Mouse (Mus musculus): ENCODE results near the gene Pet117. TPM values are rescaled to one million over a fixed set of nuclear protein-coding genes. Genes with fewer than 3 reads are reported as not detected.

Pet117 gene
- polyA plus RNA-seq, 1 experiment from 2014 or later: 3.8 TPM

DNA sequence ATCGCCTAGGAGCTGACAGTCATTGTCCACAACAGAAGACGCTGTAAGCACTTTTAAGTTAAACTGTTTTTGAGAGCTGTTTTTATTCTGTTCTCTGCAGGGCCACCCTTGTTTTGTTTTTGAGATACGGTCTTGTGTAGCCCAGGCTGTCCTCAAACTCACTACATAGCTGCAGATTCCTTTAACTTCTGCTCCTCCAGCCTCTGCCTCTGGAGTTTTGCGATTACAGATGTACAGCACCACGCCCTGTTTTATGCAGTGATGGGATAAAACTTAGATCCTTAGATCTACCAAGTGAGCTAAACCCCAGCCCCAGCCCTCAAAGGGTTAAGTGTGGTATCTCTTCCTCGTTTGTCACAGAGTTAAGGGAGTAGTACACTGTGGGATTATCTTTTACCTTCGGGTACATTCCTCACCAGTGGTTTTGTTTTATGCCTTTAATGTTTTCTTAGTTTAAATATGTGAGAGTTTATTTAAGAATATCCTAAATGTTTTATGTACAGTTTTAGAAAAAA lies 13.9 kb downstream of the Pet117 start:
- no peak for ATAC-seq (ENCODE audit: insufficient number of reproducible peaks, low FRiP score)
- 71% methylated on average over 7 of the region's 7 CpGs for WGBS
- H3K36me3 ChIP-seq: peaks cover 86% of the 10 kb centered on the region

DNA sequence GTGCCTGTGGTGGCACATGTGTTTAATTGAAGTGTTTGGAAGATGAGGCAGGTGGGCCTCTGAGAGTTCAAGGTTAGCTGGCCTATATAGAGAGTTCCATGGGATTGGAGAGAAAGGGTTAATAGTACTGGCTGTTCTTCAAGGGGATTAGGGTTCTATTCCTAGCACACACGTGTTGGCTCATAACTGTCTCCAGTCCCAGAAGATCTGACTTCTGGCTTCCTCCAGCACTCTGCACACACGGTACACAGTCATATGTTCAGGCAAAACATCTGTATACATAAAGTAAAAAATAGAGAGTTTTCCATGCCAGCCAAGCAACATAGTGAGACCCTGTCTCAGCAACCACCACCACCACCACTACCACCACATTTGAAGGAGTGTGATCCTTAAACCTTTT lies 17.5 kb downstream of the Pet117 start:
- Histone ChIP-seq H3K4me2 (no peak overlapping the region), H3K4me1 (replicated peaks) (peaks cover 8% of the 10 kb centered on the region; the same call in 1 of the 2 replicates), H3K36me3 (peaks cover 82% of the 10 kb centered on the region), H3K9me3 (replicated peaks) (no peaks in the 10 kb centered on the region), H3K9ac (no peak overlapping the region), H3K4me3 (no peak overlapping the region), H3K27me3 (replicated peaks) (no peaks in the 10 kb centered on the region), H3K27ac (ENCODE audit: poor library complexity, severe bottlenecking) (no peak overlapping the region; the same call in 1 of the 2 replicates)
- 56% methylated on average over 2 of the region's 2 CpGs for WGBS
- ATAC-seq (ENCODE audit: insufficient number of reproducible peaks, low FRiP score): no peak

More for the DNA sequence above, 13.9 kb downstream of the Pet117 start:
- Histone ChIP-seq H3K27me3 (replicated peaks) (no peaks in the 10 kb centered on the region), H3K27ac (ENCODE audit: poor library complexity, severe bottlenecking) (no peak overlapping the region), H3K9ac (no peak overlapping the region), H3K9me3 (replicated peaks) (no peaks in the 10 kb centered on the region), H3K4me1 (replicated peaks) (peaks cover 17% of the 10 kb centered on the region; the same call in 1 of the 2 replicates), H3K4me3 (no peak overlapping the region), H3K4me2 (no peak overlapping the region)

DNA sequence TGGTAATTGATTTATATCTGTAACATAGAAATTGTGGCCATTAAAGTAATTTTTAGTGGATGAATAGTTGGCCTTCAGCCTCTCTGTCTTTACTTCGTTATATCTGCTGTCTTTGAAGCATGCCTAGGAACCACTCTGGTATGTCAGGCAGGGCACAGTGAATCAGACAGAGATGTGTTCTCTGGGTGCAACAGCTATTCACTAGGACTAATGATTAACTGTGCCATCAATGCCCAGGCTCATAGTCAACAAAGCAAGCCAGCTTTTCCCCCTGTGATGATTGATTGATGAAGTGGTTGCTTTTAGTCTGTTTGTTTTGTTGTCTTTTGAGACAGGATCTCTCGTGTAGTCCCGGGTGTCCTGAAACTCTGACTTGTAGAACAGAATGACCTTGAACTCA lies 19.6 kb downstream of the Pet117 start:
- Histone ChIP-seq H3K9me3 (replicated peaks) (no peaks in the 10 kb centered on the region), H3K4me2 (no peak overlapping the region), H3K36me3 (peaks cover 78% of the 10 kb centered on the region), H3K27me3 (replicated peaks) (no peaks in the 10 kb centered on the region), H3K4me1 (replicated peaks) (peaks cover 7% of the 10 kb centered on the region; the same call in 1 of the 2 replicates), H3K4me3 (no peak overlapping the region), H3K27ac (ENCODE audit: poor library complexity, severe bottlenecking) (no peak overlapping the region), H3K9ac (no peak overlapping the region)
- no peak for ATAC-seq (ENCODE audit: insufficient number of reproducible peaks, low FRiP score)
- WGBS: 69% methylated on average over 3 of the region's 3 CpGs

DNA sequence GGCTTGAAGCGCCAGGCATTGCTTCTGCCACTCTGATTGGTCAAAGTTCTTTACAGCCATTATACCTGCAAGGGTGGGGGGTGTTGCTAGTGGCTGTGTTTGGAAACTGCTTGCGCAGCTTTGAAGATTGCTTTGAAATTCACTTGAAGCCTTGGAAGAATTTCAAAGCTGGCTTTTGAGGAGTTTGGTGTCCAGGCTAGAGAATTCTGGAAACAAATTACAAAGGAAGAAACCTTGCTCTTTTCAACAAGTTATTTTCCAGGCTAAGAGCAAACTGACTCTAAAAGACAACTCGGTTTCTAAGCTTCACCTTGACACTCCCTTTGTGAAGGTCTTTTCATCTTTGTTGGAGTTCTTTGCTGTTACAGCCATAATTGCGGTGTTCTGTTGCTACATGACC lies 30.7 kb downstream of the Pet117 start:
- Histone ChIP-seq H3K9ac (no peak overlapping the region), H3K36me3 (peaks cover 83% of the 10 kb centered on the region), H3K27ac (ENCODE audit: poor library complexity, severe bottlenecking) (no peak overlapping the region), H3K27me3 (replicated peaks) (no peaks in the 10 kb centered on the region), H3K9me3 (replicated peaks) (no peaks in the 10 kb centered on the region), H3K4me3 (no peak overlapping the region), H3K4me2 (no peak overlapping the region), H3K4me1 (replicated peaks) (no peaks in the 10 kb centered on the region)
- 91% methylated on average over 4 of the region's 4 CpGs for WGBS
- ATAC-seq (ENCODE audit: insufficient number of reproducible peaks, low FRiP score): no peak

DNA sequence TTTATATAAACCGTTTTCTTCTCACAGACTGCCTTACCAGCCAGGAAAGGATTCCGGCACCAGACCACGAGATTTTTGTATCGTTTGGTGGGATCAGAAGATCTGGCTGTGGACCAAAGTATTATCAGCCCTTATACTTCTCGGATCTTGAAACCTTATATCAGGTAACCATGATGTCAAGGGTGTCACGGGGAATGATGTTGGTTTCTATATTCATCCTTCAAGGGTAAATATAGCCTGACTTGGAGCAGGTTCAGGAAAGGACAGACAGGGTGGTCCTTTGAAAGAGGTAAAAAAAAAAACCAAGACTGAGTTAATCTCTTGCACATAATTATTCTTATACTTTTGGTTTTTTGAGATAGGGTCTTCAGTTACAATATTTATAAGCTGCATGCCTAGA lies 31.9 kb downstream of the Pet117 start:
- H3K4me3 ChIP-seq: no peak overlapping the region
- H3K27me3 ChIP-seq (replicated peaks): no peaks in the 10 kb centered on the region
- H3K4me1 ChIP-seq (replicated peaks): no peaks in the 10 kb centered on the region
- no peaks in the 10 kb centered on the region for H3K9me3 ChIP-seq (replicated peaks)
- H3K4me2 ChIP-seq: no peak overlapping the region
- ATAC-seq (ENCODE audit: insufficient number of reproducible peaks, low FRiP score): no peak
- WGBS: 75% methylated on average over 6 of the region's 6 CpGs
- H3K36me3 ChIP-seq: peaks cover 80% of the 10 kb centered on the region
- H3K9ac ChIP-seq: no peak overlapping the region
- H3K27ac ChIP-seq (ENCODE audit: poor library complexity, severe bottlenecking): no peak overlapping the region

DNA sequence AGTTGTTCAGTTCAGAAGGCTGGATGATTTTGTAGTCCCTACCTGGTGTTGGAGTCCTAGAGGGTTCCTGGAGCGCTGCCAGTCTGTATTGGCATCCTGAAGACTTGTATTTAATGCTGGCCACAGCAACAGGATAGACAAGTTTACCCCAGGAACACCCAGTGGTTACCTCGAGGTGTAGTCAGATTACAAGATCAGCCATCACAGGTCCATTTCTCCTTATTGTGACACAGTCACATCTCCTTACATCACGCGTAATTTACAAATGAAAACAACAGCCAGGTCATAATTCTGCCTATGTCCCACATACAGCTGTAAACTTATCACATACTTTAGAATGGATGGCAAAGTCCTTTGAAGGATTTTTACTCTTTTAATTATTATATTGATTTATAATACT lies 40.2 kb downstream of the Pet117 start:
- Histone ChIP-seq H3K4me1 (replicated peaks) (no peaks in the 10 kb centered on the region), H3K4me2 (no peak overlapping the region), H3K27me3 (replicated peaks) (no peaks in the 10 kb centered on the region), H3K36me3 (peaks cover 60% of the 10 kb centered on the region), H3K9ac (no peak overlapping the region), H3K27ac (ENCODE audit: poor library complexity, severe bottlenecking) (no peak overlapping the region), H3K4me3 (no peak overlapping the region), H3K9me3 (replicated peaks) (no peaks in the 10 kb centered on the region)
- WGBS: 88% methylated on average over 4 of the region's 4 CpGs
- ATAC-seq (ENCODE audit: insufficient number of reproducible peaks, low FRiP score): no peak

DNA sequence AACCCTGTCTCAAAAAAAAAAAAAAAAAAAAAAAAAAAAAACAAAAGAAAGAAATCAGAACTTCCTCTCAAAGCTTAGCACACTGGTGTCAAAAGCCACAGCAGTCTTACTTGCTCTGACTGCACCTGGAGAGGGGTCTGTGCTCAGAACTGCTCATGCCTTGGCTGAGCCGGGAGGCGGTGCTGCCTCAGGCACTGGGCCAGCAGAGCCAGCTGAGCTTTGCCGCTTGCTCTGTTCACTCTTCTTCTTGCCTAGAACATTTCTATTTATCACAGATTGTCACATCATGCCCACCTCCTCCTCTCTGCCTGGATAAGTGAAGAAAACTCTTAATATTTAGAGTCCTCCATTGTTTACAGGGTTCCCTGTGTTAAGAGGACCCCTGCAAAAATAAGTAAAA lies 41.8 kb downstream of the Pet117 start:
- peaks cover 52% of the 10 kb centered on the region for H3K36me3 ChIP-seq
- H3K27ac ChIP-seq (ENCODE audit: poor library complexity, severe bottlenecking): no peak overlapping the region
- H3K4me3 ChIP-seq: no peak overlapping the region
- H3K9me3 ChIP-seq (replicated peaks): no peaks in the 10 kb centered on the region
- 87% methylated on average over 3 of the region's 3 CpGs for WGBS
- no peak overlapping the region for H3K4me2 ChIP-seq
- H3K4me1 ChIP-seq (replicated peaks): no peaks in the 10 kb centered on the region
- H3K9ac ChIP-seq: no peak overlapping the region
- ATAC-seq (ENCODE audit: insufficient number of reproducible peaks, low FRiP score): no peak
- no peaks in the 10 kb centered on the region for H3K27me3 ChIP-seq (replicated peaks)

DNA sequence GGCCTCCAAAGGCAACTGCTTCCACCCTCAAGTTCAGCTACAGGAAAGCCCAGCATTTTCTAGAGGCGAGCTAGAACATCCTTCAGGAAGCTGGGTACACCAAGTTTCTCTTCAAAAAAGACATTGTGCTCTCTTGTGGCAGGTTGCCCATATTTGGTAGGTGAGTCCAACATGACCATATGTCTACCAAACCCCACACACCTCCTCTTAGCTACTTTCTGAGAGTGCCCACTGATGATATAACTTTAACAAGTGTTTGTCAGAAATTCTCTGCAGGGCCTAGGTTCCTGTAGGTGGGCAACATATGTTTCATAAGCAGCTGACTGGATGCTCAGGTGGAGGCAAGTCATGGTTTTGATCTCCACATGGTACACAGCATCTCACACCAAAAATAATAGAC lies 45.9 kb downstream of the Pet117 start:
- WGBS: 73% methylated on average over 1 of the region's 1 CpGs
- no peak overlapping the region for H3K4me3 ChIP-seq
- H3K9ac ChIP-seq: no peak overlapping the region

DNA sequence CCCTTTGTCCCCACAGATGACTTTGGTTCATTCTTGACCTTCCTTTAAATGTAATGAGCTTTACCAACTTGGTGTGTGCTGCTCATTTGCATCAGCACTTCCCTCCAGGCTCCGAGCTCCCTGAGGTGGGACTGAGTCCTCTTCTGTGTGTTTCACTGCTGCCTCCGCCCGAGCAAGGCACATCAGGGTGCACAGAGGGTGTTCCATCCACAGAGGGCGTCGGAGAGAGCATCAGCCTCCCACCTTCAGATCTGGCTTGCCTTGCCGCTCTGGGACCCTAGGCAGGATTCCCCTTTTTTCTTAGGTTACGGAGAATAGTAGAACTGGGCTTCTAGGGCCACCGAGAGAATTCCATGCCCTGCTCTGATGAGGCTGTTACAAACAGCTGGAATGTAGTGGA lies 48.1 kb downstream of the Pet117 start:
- Histone ChIP-seq H3K9me3 (replicated peaks) (no peaks in the 10 kb centered on the region), H3K4me3 (no peak overlapping the region), H3K9ac (no peak overlapping the region), H3K27me3 (replicated peaks) (no peaks in the 10 kb centered on the region), H3K36me3 (peaks cover 5% of the 10 kb centered on the region), H3K27ac (ENCODE audit: poor library complexity, severe bottlenecking) (no peak overlapping the region), H3K4me2 (no peak overlapping the region), H3K4me1 (replicated peaks) (no peaks in the 10 kb centered on the region)
- ATAC-seq (ENCODE audit: insufficient number of reproducible peaks, low FRiP score): no peak
- 48% methylated on average over 8 of the region's 8 CpGs for WGBS

More for the DNA sequence above, 45.9 kb downstream of the Pet117 start:
- Histone ChIP-seq H3K4me1 (replicated peaks) (no peaks in the 10 kb centered on the region), H3K9me3 (replicated peaks) (no peaks in the 10 kb centered on the region), H3K4me2 (no peak overlapping the region), H3K27me3 (replicated peaks) (no peaks in the 10 kb centered on the region), H3K36me3 (peaks cover 18% of the 10 kb centered on the region), H3K27ac (ENCODE audit: poor library complexity, severe bottlenecking) (no peak overlapping the region)
- no peak for ATAC-seq (ENCODE audit: insufficient number of reproducible peaks, low FRiP score)

DNA sequence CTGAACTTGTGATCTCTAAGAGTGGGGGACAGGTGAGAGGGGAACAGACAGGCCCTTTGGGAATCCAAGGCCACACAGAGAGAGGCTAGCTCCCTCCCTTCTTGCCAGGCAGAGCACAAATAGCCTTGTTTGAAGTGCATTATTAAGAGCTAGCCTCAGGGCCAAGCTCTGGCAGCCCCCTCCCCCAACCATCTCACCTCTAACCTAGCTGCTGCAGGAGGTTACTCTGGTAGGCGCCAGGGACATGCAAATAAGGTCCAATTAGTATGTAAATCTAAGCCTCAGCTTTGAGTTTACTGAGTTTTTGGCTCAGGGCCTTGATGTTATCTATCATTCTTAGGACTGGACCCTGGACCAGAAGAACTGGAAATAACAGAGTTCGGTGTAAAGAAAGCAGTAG lies 49.3 kb downstream of the Pet117 start:
- Histone ChIP-seq H3K9ac (no peak overlapping the region), H3K4me1 (replicated peaks) (no peaks in the 10 kb centered on the region), H3K9me3 (replicated peaks) (no peaks in the 10 kb centered on the region), H3K4me3 (no peak overlapping the region), H3K27ac (ENCODE audit: poor library complexity, severe bottlenecking) (no peak overlapping the region), H3K36me3 (peaks cover 5% of the 10 kb centered on the region), H3K4me2 (no peak overlapping the region), H3K27me3 (replicated peaks) (no peaks in the 10 kb centered on the region)
- WGBS: 31% methylated on average over 2 of the region's 2 CpGs
- ATAC-seq (ENCODE audit: insufficient number of reproducible peaks, low FRiP score): no peak

DNA sequence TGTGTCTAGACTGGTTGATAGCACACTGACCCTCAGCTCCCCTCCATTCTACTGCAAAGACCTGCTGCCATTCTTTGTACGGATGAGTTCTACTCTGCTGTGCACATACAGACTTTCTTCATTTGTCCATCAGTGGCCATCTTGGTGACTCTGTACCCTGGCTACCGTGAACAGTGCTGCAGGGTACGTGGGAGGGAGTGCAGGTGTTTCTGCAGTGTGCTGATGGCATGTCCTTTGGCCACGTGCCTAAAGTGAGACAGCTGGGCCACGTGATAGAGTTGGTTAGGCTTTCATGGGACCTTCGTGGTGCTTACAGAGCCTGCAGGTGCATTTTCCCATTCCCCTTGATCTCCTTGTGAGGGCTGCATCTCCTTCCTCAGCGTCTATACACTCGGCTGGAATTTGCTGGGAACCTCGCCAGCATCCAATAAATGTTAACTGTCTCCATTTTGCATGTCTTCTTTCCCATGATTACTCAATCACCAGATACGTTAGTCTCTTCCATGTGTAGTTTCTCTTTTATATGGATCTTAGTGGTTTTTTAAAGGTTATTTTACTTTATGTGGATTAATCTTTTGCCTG lies 53.4 kb downstream of the Pet117 start:
- Histone ChIP-seq H3K27me3 (replicated peaks) (no peaks in the 10 kb centered on the region), H3K4me2 (no peak overlapping the region), H3K27ac (ENCODE audit: poor library complexity, severe bottlenecking) (no peak overlapping the region), H3K9me3 (replicated peaks) (no peaks in the 10 kb centered on the region), H3K4me1 (replicated peaks) (no peaks in the 10 kb centered on the region), H3K4me3 (no peak overlapping the region), H3K36me3 (no peaks in the 10 kb centered on the region), H3K9ac (no peak overlapping the region)
- no peak for ATAC-seq (ENCODE audit: insufficient number of reproducible peaks, low FRiP score)
- 79% methylated on average over 10 of the region's 10 CpGs for WGBS
